Mouse (Mus musculus): ENCODE data around the gene Pold1. TPM values are rescaled to one million over a fixed set of nuclear protein-coding genes. Genes with fewer than 3 reads are reported as not detected.

The Pold1 gene
- polyA plus RNA-seq, 1 experiment: 18.1 TPM

DNA sequence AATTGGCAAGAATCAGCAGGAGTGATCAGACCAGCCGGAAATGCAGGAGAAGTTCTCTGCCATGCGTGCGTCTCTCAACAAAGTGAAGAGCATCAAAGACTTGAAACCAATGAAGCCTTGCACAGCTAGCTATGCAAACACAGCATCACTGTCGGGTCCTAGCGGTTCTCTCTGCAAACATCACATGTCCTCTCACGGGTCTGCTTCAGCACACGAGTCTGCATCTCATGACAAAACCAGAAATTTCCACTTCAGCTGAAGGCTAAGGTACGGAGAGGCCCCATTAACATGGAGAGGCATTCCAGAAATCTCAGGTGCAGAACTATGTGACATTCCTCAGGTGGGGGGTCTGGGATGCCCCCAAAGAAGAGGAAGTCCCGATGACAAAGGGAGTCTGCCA, 20.2 kb upstream of the Pold1 start:
- Histone ChIP-seq H3K4me3 (ENCODE audit: control insufficient read depth, low read depth, low read length) (no peak overlapping the region), H3K27me3 (ENCODE audit: control insufficient read depth, insufficient read depth, low read length) (no peaks in the 10 kb centered on the region), H3K27ac (ENCODE audit: control insufficient read depth, insufficient read depth, low read depth, low read length) (no peak overlapping the region), H3K4me1 (ENCODE audit: control insufficient read depth, insufficient read depth, low read length) (no peaks in the 10 kb centered on the region), H3K36me3 (ENCODE audit: control insufficient read depth, insufficient read depth, low read length) (no peaks in the 10 kb centered on the region)
- no peak for TF ChIP-seq CTCF (IDR thresholded peaks at IDR 0.05; ENCODE audit: control insufficient read depth, insufficient read depth, insufficient replicate concordance, low read depth, low read length)
- no peak for TF ChIP-seq POLR2A (IDR thresholded peaks at IDR 0.05; ENCODE audit: control insufficient read depth, low read depth, low read length)

DNA sequence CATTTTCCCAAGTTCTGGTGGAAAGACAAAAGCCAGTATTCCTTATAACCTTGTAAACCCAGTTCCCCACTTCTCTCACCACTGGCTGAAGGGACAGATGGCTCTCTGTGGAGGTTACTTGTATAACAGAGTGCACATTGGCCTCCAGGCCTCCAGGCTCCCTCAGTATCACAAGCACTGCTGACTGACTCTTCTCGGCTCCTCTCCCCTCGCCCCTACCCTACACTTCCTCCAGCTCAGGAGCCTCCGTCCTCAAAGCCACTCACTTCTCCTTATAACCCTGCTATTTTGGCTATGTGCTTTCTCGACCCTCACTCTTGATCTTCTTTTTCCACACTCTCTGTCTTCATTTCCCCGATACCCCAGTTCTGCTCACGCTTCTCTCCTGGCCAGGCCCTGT, 16.8 kb upstream of the Pold1 start:
- H3K4me3 ChIP-seq (ENCODE audit: control insufficient read depth, low read depth, low read length): no peak overlapping the region
- H3K27ac ChIP-seq (ENCODE audit: control insufficient read depth, insufficient read depth, low read depth, low read length): no peak overlapping the region
- no peak for TF ChIP-seq POLR2A (IDR thresholded peaks at IDR 0.05; ENCODE audit: control insufficient read depth, low read depth, low read length)
- no peak for TF ChIP-seq CTCF (IDR thresholded peaks at IDR 0.05; ENCODE audit: control insufficient read depth, insufficient read depth, insufficient replicate concordance, low read depth, low read length)
- H3K27me3 ChIP-seq (ENCODE audit: control insufficient read depth, insufficient read depth, low read length): no peaks in the 10 kb centered on the region
- no peaks in the 10 kb centered on the region for H3K4me1 ChIP-seq (ENCODE audit: control insufficient read depth, insufficient read depth, low read length)
- no peaks in the 10 kb centered on the region for H3K36me3 ChIP-seq (ENCODE audit: control insufficient read depth, insufficient read depth, low read length)

DNA sequence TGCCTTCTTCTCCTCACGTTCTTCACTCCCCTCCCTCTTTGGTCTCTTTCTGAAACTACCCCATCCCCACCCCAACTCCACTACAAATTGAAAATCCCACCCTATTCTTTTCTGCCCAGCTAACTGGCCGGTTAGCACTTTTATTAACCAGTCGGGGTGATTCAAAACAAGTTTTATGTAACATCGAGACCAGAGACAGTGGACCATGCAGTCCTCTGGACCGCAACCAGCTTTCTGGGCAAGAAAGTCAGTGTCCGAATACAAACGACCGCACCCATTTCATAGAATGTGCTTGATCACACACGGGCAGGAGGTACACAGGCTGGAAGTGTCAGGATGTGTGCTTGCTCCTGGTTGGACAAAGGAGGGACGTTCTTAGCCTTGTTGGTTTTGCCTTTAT, 15.8 kb upstream of the Pold1 start:
- H3K27me3 ChIP-seq (ENCODE audit: control insufficient read depth, insufficient read depth, low read length): no peaks in the 10 kb centered on the region
- H3K4me3 ChIP-seq (ENCODE audit: control insufficient read depth, low read depth, low read length): no peak overlapping the region
- no peaks in the 10 kb centered on the region for H3K4me1 ChIP-seq (ENCODE audit: control insufficient read depth, insufficient read depth, low read length)
- TF ChIP-seq POLR2A (IDR thresholded peaks at IDR 0.05; ENCODE audit: control insufficient read depth, low read depth, low read length) (no peak), CTCF (IDR thresholded peaks at IDR 0.05; ENCODE audit: control insufficient read depth, insufficient read depth, insufficient replicate concordance, low read depth, low read length) (no peak)
- H3K27ac ChIP-seq (ENCODE audit: control insufficient read depth, insufficient read depth, low read depth, low read length): no peak overlapping the region
- no peaks in the 10 kb centered on the region for H3K36me3 ChIP-seq (ENCODE audit: control insufficient read depth, insufficient read depth, low read length)

DNA sequence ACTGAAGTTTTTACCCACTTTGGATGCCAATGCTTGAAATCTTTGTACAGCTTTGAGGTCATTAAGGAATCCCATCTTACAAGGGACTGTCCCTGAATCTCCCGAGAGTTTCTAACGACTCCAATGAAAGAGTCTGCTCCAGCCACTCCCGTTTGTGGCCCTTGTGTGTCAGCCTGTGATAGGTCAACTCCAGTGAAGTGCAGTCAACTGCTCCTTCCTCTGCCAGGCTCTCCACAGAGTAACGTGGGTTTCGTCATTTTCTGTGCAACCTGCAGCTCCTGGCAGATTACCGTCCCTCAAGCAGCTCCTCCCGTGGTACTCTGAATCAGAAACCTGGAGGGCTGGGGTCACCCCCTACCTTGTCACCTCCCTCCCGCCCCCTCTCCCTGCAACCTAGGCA, 14.6 kb upstream of the Pold1 start:
- H3K27me3 ChIP-seq (ENCODE audit: control insufficient read depth, insufficient read depth, low read length): no peaks in the 10 kb centered on the region
- H3K4me3 ChIP-seq (ENCODE audit: control insufficient read depth, low read depth, low read length): no peak overlapping the region
- no peaks in the 10 kb centered on the region for H3K36me3 ChIP-seq (ENCODE audit: control insufficient read depth, insufficient read depth, low read length)
- TF ChIP-seq POLR2A (IDR thresholded peaks at IDR 0.05; ENCODE audit: control insufficient read depth, low read depth, low read length) (no peak), CTCF (IDR thresholded peaks at IDR 0.05; ENCODE audit: control insufficient read depth, insufficient read depth, insufficient replicate concordance, low read depth, low read length) (no peak)
- no peak overlapping the region for H3K27ac ChIP-seq (ENCODE audit: control insufficient read depth, insufficient read depth, low read depth, low read length)
- H3K4me1 ChIP-seq (ENCODE audit: control insufficient read depth, insufficient read depth, low read length): no peaks in the 10 kb centered on the region

DNA sequence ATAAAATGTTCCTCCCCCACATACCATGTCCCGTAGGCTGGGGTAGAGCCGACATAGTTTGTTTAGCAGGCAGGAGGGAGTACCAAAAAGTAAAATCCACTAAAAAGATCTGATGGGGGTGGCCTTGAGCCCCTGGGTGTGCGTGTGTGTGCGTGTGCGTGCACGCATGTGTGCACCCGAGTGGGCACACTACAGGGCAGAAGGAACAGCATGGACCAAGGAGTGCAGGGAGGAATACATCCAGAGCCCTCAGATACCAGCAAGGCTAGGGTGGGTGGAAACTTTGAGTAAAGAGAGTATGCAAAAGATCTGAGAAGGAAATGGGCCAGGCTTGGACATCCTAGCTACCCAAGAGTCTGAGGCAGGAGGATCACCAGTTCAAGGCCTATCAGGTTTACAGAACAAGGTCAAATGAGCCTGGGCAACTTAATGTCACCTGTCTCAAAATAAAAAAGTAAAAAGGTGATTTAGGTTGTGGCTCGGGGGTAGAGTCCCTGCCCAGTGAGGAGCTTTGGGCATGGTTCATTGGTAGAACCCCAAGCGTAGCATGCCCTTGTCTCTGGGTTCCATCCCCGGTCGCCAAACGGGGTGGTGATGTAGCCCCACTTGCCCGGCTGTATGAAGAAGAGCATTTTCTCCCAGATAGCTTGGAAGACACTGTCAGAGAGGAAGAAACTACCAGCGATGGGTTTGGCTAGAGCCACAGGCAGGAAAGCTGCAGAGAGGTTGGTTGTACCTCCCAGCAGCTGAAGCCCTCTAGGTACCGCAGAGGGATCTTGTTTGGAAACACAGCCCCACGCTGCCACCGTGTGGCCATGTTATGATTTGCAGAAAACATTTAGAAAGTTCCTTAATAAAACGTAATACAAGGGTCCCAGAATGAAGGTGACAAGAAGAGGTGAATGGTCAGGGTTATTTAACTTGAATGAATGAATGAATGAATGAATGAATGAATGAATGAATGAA, 12.1 kb upstream of the Pold1 start:
- H3K4me1 ChIP-seq (ENCODE audit: control insufficient read depth, insufficient read depth, low read length): no peaks in the 10 kb centered on the region
- no peak for TF ChIP-seq POLR2A (IDR thresholded peaks at IDR 0.05; ENCODE audit: control insufficient read depth, low read depth, low read length)
- peak; percentile 79; the same call in 1 of the 2 replicates for TF ChIP-seq CTCF (IDR thresholded peaks at IDR 0.05; ENCODE audit: control insufficient read depth, insufficient read depth, insufficient replicate concordance, low read depth, low read length)
- no peaks in the 10 kb centered on the region for H3K27me3 ChIP-seq (ENCODE audit: control insufficient read depth, insufficient read depth, low read length)
- no peaks in the 10 kb centered on the region for H3K36me3 ChIP-seq (ENCODE audit: control insufficient read depth, insufficient read depth, low read length)
- no peak overlapping the region for H3K4me3 ChIP-seq (ENCODE audit: control insufficient read depth, low read depth, low read length)
- H3K27ac ChIP-seq (ENCODE audit: control insufficient read depth, insufficient read depth, low read depth, low read length): no peak overlapping the region

DNA sequence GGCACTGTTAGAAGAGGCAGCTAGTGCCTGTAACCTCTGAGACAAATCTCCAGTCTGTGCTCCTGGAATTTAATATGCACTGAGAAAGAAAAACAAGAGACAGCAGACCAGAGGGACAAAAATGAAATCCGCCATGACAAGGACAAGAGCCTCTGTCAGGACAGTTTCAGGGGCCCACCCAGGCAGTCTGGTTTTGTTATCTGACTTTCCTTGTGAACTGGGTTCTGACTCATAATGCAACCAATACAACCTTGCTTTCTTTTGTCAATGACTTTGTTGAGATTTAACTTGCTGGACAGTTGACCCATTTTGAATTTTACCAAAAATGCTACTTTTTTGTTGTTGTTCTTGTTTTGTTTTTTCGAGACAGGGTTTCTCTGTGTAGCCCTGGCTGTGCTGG, 9.0 kb upstream of the Pold1 start:
- TF ChIP-seq CTCF (IDR thresholded peaks at IDR 0.05; ENCODE audit: control insufficient read depth, insufficient read depth, insufficient replicate concordance, low read depth, low read length): no peak
- TF ChIP-seq POLR2A (IDR thresholded peaks at IDR 0.05; ENCODE audit: control insufficient read depth, low read depth, low read length): no peak
- no peak overlapping the region for H3K4me3 ChIP-seq (ENCODE audit: control insufficient read depth, low read depth, low read length)
- H3K27ac ChIP-seq (ENCODE audit: control insufficient read depth, insufficient read depth, low read depth, low read length): no peak overlapping the region
- no peaks in the 10 kb centered on the region for H3K27me3 ChIP-seq (ENCODE audit: control insufficient read depth, insufficient read depth, low read length)
- H3K36me3 ChIP-seq (ENCODE audit: control insufficient read depth, insufficient read depth, low read length): no peaks in the 10 kb centered on the region
- no peaks in the 10 kb centered on the region; the same call in none of the 2 replicates for H3K4me1 ChIP-seq (ENCODE audit: control insufficient read depth, insufficient read depth, low read length)

DNA sequence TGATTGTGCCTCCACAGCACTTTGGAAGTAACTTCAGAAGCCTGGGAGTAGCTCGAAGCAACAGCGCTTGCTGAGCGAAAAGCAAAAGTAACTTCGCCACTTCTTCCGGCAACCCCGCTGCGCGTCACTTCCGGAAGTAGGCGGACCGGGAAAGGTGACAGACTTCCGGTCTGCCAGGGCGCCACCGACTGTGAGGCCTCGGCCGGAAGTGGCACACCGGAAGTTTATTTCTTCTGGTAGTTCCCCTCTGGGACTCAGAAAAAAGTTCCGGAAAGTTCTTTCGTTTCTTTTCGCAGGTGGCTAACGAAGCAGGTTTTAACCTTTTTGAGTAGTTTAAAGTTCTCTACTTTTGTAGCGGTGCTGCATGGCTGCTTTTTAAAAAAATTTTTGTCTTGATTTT, 5.2 kb upstream of the Pold1 start, which contains the start of gene Nr1h2:
TSS of gene Nr1h2 (minus strand) at position 126 of the 400 bp plus-strand sequence.
- peak within 1 kb of the TSS; percentile 96 for H3K27ac ChIP-seq (ENCODE audit: control insufficient read depth, insufficient read depth, low read depth, low read length)
- TF ChIP-seq CTCF (IDR thresholded peaks at IDR 0.05; ENCODE audit: control insufficient read depth, insufficient read depth, insufficient replicate concordance, low read depth, low read length) (no peak), POLR2A (IDR thresholded peaks at IDR 0.05; ENCODE audit: control insufficient read depth, low read depth, low read length) (peak; percentile 52; the same call in 1 of the 2 replicates)
- H3K4me1 ChIP-seq (ENCODE audit: control insufficient read depth, insufficient read depth, low read length): no peaks in the 10 kb centered on the region; the same call in none of the 2 replicates
- H3K4me3 ChIP-seq (ENCODE audit: control insufficient read depth, low read depth, low read length): peak within 1 kb of the TSS; percentile 100
- no peaks in the 10 kb centered on the region; the same call in 1 of the 2 replicates for H3K36me3 ChIP-seq (ENCODE audit: control insufficient read depth, insufficient read depth, low read length)
- H3K27me3 ChIP-seq (ENCODE audit: control insufficient read depth, insufficient read depth, low read length): no peaks in the 10 kb centered on the region
